Mouse (Mus musculus) forebrain, embryonic 12.5 days (tissue): ENCODE data around the gene Zfp934. TPM values are rescaled to one million over a fixed set of nuclear protein-coding genes. Genes with fewer than 3 reads are reported as not detected.

Experiments used
- microRNA-seq: library from miRNA; unstranded; fragments of <30 nt; microRNA quantifications from one replicate; pipeline ENCODE4, GENCODE M21; 2017
- polyA plus RNA-seq: library from polyadenylated mRNA; unstranded; fragments of >200 nt; fragmentation: Nextera tagmentation; extraction: Ambion mirVana; gene quantifications from 2 replicates; pipeline ENCODE4 v1.2.1, GENCODE M21; 2016

Gene Zfp934
- polyA plus RNA-seq, 1 experiment from 2014 or later, result 19.1 TPM

Small RNAs within 50 kb of the gene (microRNA-seq; reads per million reads assigned to microRNA genes)
- 1.2 reads per million for gene Gm22256

Other genes with a start within 250 kb of the Zfp934 start
- 2.2 and 2.3 TPM in 2 replicates for gene Gm3604, start 188.0 kb downstream of the Zfp934 start, polyA plus RNA-seq
- 11.2 and 14.5 TPM in 2 replicates for gene Gm49359, start 104.4 kb downstream of the Zfp934 start, polyA plus RNA-seq
- 0.76 TPM in 1 of 2 replicates, not detected in the other for gene Zfp935, start 12.7 kb downstream of the Zfp934 start, polyA plus RNA-seq
- gene 6720489N17Rik, start 53.0 kb upstream of the Zfp934 start, polyA plus RNA-seq, result 13.1 and 14.5 TPM in 2 replicates
- 30.2 and 31.2 TPM in 2 replicates for gene Platr25, start 189.5 kb upstream of the Zfp934 start, polyA plus RNA-seq
- gene Gm5141, start 214.6 kb upstream of the Zfp934 start, polyA plus RNA-seq, result 12.3 and 13.9 TPM in 2 replicates